Mouse (Mus musculus) G1E (cell line): ENCODE data around the gene Ptprm. TPM values are rescaled to one million over a fixed set of nuclear protein-coding genes. Genes with fewer than 3 reads are reported as not detected.

Source experiments
- ATAC-seq: 2 replicates; pipeline ENCODE4 v1.8.0; 2016; ENCODE audit warnings: mild to moderate bottlenecking; ENCODE audit not compliant: insufficient number of reproducible peaks, poor library complexity, low FRiP score, severe bottlenecking; ENCODE audit errors: extremely low read depth
- DNase-seq: peaks from one replicate; pipeline ENCODE4 v3.0.0; 2012; ENCODE audit warnings: low spot score
- H3K27me3 ChIP-seq: 2 replicates; pipeline ENCODE4 v1.6.1; 2012; ENCODE audit warnings: mild to moderate bottlenecking, low read length, inconsistent platforms; ENCODE audit not compliant: insufficient read depth
- H3K36me3 ChIP-seq: replicated peaks from 2 replicates; pipeline ENCODE3; 2012; ENCODE audit warnings: mild to moderate bottlenecking, inconsistent platforms
- H3K4me1 ChIP-seq: 2 replicates; pipeline ENCODE4 v1.6.1; 2012; ENCODE audit warnings: low read depth, low read length, inconsistent platforms, mixed read lengths; ENCODE audit not compliant: insufficient read depth
- H3K4me3 ChIP-seq: 2 replicates; pipeline ENCODE4 v1.5.1; 2012; ENCODE audit warnings: low read depth, mild to moderate bottlenecking, inconsistent platforms, low read length, moderate library complexity, mixed read lengths
- H3K9me3 ChIP-seq: replicated peaks from 2 replicates; pipeline ENCODE4 v1.6.1; 2012; ENCODE audit warnings: inconsistent platforms
- CTCF ChIP-seq: IDR thresholded peaks from 2 replicates; pipeline ENCODE4 v1.5.1; 2012; ENCODE audit warnings: low read depth, low read length, inconsistent platforms, mixed read lengths
- GATA1 ChIP-seq: IDR thresholded peaks from 2 replicates; pipeline ENCODE4 v1.6.1; 2012; ENCODE audit warnings: borderline replicate concordance, low read length, inconsistent platforms, mixed read lengths
- GATA2 ChIP-seq: IDR thresholded peaks from 2 replicates; pipeline ENCODE4 v1.6.1; 2012; ENCODE audit warnings: low read depth, low read length, inconsistent platforms, borderline replicate concordance
- POLR2AphosphoS5 ChIP-seq: IDR thresholded peaks from 2 replicates; pipeline ENCODE4 v1.6.1; 2012; ENCODE audit warnings: low read depth, low read length, inconsistent platforms; ENCODE audit not compliant: insufficient replicate concordance
- TAL1 ChIP-seq: conservative IDR thresholded peaks from 2 replicates; pipeline ENCODE4 v1.6.1; 2012; ENCODE audit warnings: low read depth, low read length, inconsistent platforms, mixed read lengths
- polyA plus RNA-seq: library from polyadenylated mRNA; stranded (reverse); fragments of >175 nt; gene quantifications from 2 replicates; pipeline ENCODE4 v1.2.3, GENCODE M21; 2012
- total RNA-seq, 2 experiments: library from RNA; stranded (forward) in 1 of 2; stranded (reverse) in 1 of 2; fragments of 200-1000 nt in 1 of 2; fragments of >200 nt in 1 of 2; fragmentation: Nextera tagmentation in 1 of 2; gene quantifications; 2 replicates each; pipeline ENCODE4 v1.2.3; 2014 to 2017

Ptprm gene
- total and polyA plus RNA-seq, 3 experiments = 0.27 TPM; not detected in 2

GRCm38 (mm10) chr17:66801831-66802687, 552.2 kb downstream of the Ptprm start:
- peaks cover 56% of the 10 kb centered on the region for H3K9me3 ChIP-seq
- no peaks in the 10 kb centered on the region for H3K27me3 ChIP-seq
- no peak overlapping the region for H3K4me3 ChIP-seq
- no peak for ATAC-seq
- no peak for DNase-seq
- H3K36me3 ChIP-seq = no peaks in the 10 kb centered on the region
- TF ChIP-seq POLR2AphosphoS5 = no peak
- TF ChIP-seq CTCF = no peak
- H3K4me1 ChIP-seq = no peaks in the 10 kb centered on the region

DNA sequence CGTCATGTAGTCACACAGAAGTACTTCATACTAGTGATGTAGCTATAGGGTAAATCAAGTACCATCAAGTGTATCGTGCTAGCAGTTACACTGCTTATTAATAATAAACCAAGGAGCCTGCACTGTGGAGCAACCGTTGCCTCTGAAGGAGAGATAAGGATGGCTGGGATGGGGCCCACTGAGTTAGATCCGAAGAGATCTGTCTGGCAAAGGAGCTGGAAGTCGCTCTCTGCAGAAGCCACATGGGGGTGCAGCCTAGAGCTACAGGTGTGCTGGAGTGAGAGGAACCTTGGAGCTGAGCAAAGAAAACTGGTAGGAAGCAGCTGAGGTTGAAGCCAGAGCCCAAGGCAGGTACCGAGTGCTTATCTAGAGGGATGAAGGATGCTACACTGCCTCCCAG, 554.0 kb downstream of the Ptprm start:
- Histone ChIP-seq H3K36me3 (no peaks in the 10 kb centered on the region), H3K4me3 (no peak overlapping the region), H3K9me3 (peaks cover 55% of the 10 kb centered on the region), H3K4me1 (no peaks in the 10 kb centered on the region), H3K27me3 (no peaks in the 10 kb centered on the region)
- TF ChIP-seq CTCF = no peak
- TF ChIP-seq GATA1 = no peak
- no peak for TF ChIP-seq TAL1
- TF ChIP-seq POLR2AphosphoS5 = no peak
- no peak for TF ChIP-seq GATA2
- DNase-seq = no peak
- ATAC-seq = no peak

GRCm38 (mm10) chr17:66786166-66786565, 568.1 kb downstream of the Ptprm start:
- DNase-seq = no peak
- H3K9me3 ChIP-seq = peaks cover 37% of the 10 kb centered on the region
- no peaks in the 10 kb centered on the region for H3K36me3 ChIP-seq
- no peak for TF ChIP-seq TAL1
- TF ChIP-seq GATA1 = no peak
- no peak for TF ChIP-seq POLR2AphosphoS5
- no peak for TF ChIP-seq GATA2
- no peak for TF ChIP-seq CTCF
- ATAC-seq = no peak
- H3K4me1 ChIP-seq = no peaks in the 10 kb centered on the region
- no peak overlapping the region for H3K4me3 ChIP-seq
- no peaks in the 10 kb centered on the region for H3K27me3 ChIP-seq

DNA sequence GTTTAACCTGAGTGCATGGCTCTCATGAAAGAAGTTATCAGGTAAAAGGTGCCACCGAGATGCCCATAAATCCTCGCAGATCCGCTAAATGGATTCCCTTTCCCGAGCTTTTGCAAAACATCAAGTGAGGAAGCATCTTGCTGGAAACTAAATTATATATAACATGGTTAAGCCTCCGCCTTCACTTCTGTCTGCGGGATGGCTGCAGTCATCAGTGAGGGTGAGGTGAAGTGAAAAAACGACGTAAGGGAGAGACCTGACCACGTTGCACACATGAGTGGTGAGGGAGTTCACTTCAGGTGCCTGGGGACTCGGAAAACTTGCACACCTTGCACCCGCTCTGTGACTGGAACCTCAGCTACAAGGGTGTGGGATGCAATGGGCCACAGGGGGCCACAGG, 568.7 kb downstream of the Ptprm start:
- TF ChIP-seq GATA2 (no peak), TAL1 (no peak), GATA1 (no peak), POLR2AphosphoS5 (no peak), CTCF (no peak)
- Histone ChIP-seq H3K9me3 (peaks cover 39% of the 10 kb centered on the region), H3K4me1 (no peaks in the 10 kb centered on the region), H3K27me3 (no peaks in the 10 kb centered on the region), H3K4me3 (no peak overlapping the region), H3K36me3 (no peaks in the 10 kb centered on the region)
- no peak for ATAC-seq
- no peak for DNase-seq

DNA sequence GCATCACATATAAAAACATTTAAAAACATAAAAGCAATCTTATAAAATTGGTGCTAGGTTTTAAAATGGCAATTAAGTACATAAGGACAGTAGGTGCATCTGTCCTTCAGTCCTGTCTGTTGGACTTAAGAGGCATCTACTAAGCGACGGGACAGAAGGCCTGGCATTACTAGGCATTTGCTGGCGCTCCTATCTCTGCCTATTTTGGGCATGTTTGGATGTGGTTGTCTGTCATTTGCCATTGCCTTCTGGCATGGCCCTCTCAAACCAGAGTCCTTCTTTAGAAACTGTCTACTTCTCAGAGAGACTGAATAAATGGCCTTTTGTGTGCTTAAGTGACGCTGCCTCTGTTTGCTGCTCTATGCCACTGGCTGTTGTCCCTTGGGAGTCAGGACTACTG, 570.7 kb downstream of the Ptprm start:
- Histone ChIP-seq H3K4me3 (no peak overlapping the region), H3K27me3 (no peaks in the 10 kb centered on the region), H3K9me3 (peaks cover 45% of the 10 kb centered on the region), H3K36me3 (no peaks in the 10 kb centered on the region), H3K4me1 (no peaks in the 10 kb centered on the region)
- DNase-seq (no peak), ATAC-seq (no peak)
- TF ChIP-seq GATA2 (no peak), POLR2AphosphoS5 (no peak), GATA1 (no peak), TAL1 (no peak), CTCF (no peak)

- no peak for ATAC-seq
- Histone ChIP-seq H3K36me3 (no peaks in the 10 kb centered on the region), H3K27me3 (no peaks in the 10 kb centered on the region), H3K4me3 (no peak overlapping the region), H3K9me3 (peaks cover 46% of the 10 kb centered on the region), H3K4me1 (no peaks in the 10 kb centered on the region)
- no peak for DNase-seq
- TF ChIP-seq GATA2 = no peak
- TF ChIP-seq POLR2AphosphoS5 = no peak
- no peak for TF ChIP-seq TAL1
- no peak for TF ChIP-seq GATA1
- no peak for TF ChIP-seq CTCF
These were observed 571.2 kb downstream of the Ptprm start for GRCm38 (mm10) chr17:66783075-66783492.
